Mouse (Mus musculus) erythroblast, embryonic 14.5 days (primary cell): ENCODE measurements around the gene Cox7b.

Source experiments
- GATA1 ChIP-seq: IDR thresholded peaks from 2 replicates; pipeline ENCODE4 v1.6.1; 2012; ENCODE audit warnings: low read length, inconsistent platforms, mixed read lengths
- TAL1 ChIP-seq: IDR thresholded peaks from 3 replicates; pipeline ENCODE4 v1.6.1; 2012; ENCODE audit warnings: low read length, inconsistent platforms, mixed read lengths

- TF ChIP-seq TAL1 (no peak), GATA1 (no peak)
These were observed 30.4 kb downstream of the Cox7b start for GRCm38 (mm10) chrX:106045928-106046327.
